Mouse (Mus musculus): Measurements from ENCODE around the gene Pitx2.

GRCm38 (mm10) chr3:129194436-129194835 lies 5.2 kb upstream of the Pitx2 start:
- TF ChIP-seq CTCF (IDR thresholded peaks at IDR 0.05; ENCODE audit: extremely low read depth, insufficient read depth, low read length) (no peak), POLR2A (IDR thresholded peaks at IDR 0.05; ENCODE audit: extremely low read depth, insufficient read depth, low read length) (no peak)

Data from cortical plate, adult 2 months (tissue).